In the genomic region with DNA sequence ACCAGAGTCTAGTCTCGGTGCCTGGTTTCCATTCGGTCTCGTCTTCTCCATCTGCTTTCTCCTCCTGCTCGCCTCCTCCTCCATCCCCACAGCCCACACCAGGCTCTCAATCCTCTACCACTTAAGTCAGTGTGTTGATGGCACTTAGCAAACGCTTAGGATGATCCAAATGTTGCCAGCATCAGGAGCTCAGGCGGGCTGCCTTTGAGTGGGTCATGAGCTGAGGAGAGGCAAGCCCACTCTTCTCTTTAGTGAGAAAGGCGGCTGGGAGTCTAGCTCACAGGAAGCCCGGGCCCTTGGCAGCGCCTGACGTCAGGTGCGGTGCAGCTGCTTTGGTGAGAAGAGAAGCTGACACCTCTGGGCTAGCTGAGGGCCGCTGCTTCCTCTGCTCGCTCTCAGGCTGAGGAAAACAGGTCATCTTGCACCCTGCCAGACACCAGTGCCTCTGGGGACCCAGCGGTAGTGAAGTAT, we compare ENCODE assay signal across 9 mouse cellular contexts. TPM values are rescaled to one million over a fixed set of nuclear protein-coding genes. Genes with fewer than 3 reads are reported as not detected.
DNase-seq lines count a peak whose midpoint lies in the region; ATAC-seq and TF ChIP-seq lines count a peak whose summit lies in the region.
"Had no signal": no experiment of that assay in that cellular context is flagged by ENCODE, and none has a peak within 500 bp of the region (broad histone marks: within the 10 kb centered on the region; RNA-seq: fewer than 3 reads in every experiment).

No protein-coding gene starts in this region.

- no peaks in the 10 kb centered on the region for H3K36me3 ChIP-seq in heart, embryonic 13.5 days
- H3K36me3 ChIP-seq in E14TG2a.4 (ENCODE audit: insufficient read depth, low read length), result no peaks in the 10 kb centered on the region
- H3K36me3 ChIP-seq in spleen, adult 2 months (ENCODE audit: control insufficient read depth, insufficient read depth, low read length), result no peaks in the 10 kb centered on the region
- no peaks in the 10 kb centered on the region for H3K36me3 ChIP-seq in midbrain, embryonic 14.5 days (ENCODE audit: control insufficient read depth, insufficient read depth, low read length)
- H3K36me3 ChIP-seq: limb, embryonic 12.5 days had no signal

- no peak for DNase-seq in heart, adult 8-10 months (ENCODE audit: low spot score)
- peak; percentile 64 for DNase-seq in layer of hippocampus, adult 9-11 months
- peak; percentile 70 to 73 for DNase-seq in spleen, adult 2 months (ENCODE audit: low read depth in 1 of 2, low spot score in 2 of 2)
- no peak for DNase-seq in midbrain, embryonic 14.5 days
- DNase-seq in cerebellum, postnatal 14 days, result no peak
- no peak for DNase-seq in urinary bladder, adult 2 months (ENCODE audit: low spot score)

- 44% methylated on average over 14 of the region's 14 CpGs for WGBS in heart, embryonic 13.5 days
- WGBS in spleen, adult 2 months, result 22% methylated on average over 14 of the region's 14 CpGs
- WGBS in midbrain, embryonic 14.5 days, result 86% methylated on average over 14 of the region's 14 CpGs

- H3K4me1 ChIP-seq in heart, embryonic 13.5 days, result peaks cover 16% of the 10 kb centered on the region
- H3K4me1 ChIP-seq in E14TG2a.4 (replicated peaks; ENCODE audit: low read depth, low read length), result peaks cover 70% of the 10 kb centered on the region
- H3K4me1 ChIP-seq in spleen, adult 2 months (ENCODE audit: control insufficient read depth, insufficient read depth, insufficient read length), result peaks cover 47% of the 10 kb centered on the region
- H3K4me1 ChIP-seq in midbrain, embryonic 14.5 days (ENCODE audit: control insufficient read depth, insufficient read depth, low read length), result no peaks in the 10 kb centered on the region

- TF ChIP-seq CTCF in E14TG2a.4 (conservative IDR thresholded peaks at IDR 0.05; ENCODE audit: low read length), result no peak
- no peak for TF ChIP-seq CTCF in spleen, adult 2 months (IDR thresholded peaks at IDR 0.05; ENCODE audit: extremely low read depth, insufficient read depth, insufficient read length, insufficient replicate concordance)

- no peak overlapping the region for H3K27ac ChIP-seq in heart, embryonic 13.5 days (replicated peaks)
- peak overlapping the region; percentile 93 for H3K27ac ChIP-seq in spleen, adult 2 months (ENCODE audit: insufficient read depth, low read length)
- no peak overlapping the region for H3K27ac ChIP-seq in midbrain, embryonic 14.5 days (replicated peaks; ENCODE audit: low read depth, low read length)
- H3K27ac ChIP-seq: limb, embryonic 12.5 days had no signal

- peak; percentile 11; the same call in 1 of the 2 replicates for TF ChIP-seq POLR2A in spleen, adult 2 months (IDR thresholded peaks at IDR 0.05; ENCODE audit: low read depth, low read length)

- ATAC-seq in heart, embryonic 13.5 days (ENCODE audit: extremely low read depth, insufficient number of reproducible peaks, low FRiP score, low TSS enrichment), result no peak
- ATAC-seq in midbrain, embryonic 14.5 days (ENCODE audit: low FRiP score, low TSS enrichment), result no peak

- H3K9me3 ChIP-seq in heart, embryonic 13.5 days, result no peaks in the 10 kb centered on the region
- H3K9me3 ChIP-seq in E14TG2a.4 (ENCODE audit: low read length), result no peaks in the 10 kb centered on the region
- no peaks in the 10 kb centered on the region for H3K9me3 ChIP-seq in midbrain, embryonic 14.5 days (ENCODE audit: control insufficient read depth, low read length)
- H3K9me3 ChIP-seq: limb, embryonic 12.5 days had no signal

- no peak overlapping the region for H3K9ac ChIP-seq in heart, embryonic 13.5 days
- no peak overlapping the region for H3K9ac ChIP-seq in midbrain, embryonic 14.5 days (replicated peaks; ENCODE audit: low read length)
- H3K9ac ChIP-seq: limb, embryonic 12.5 days had no signal

- H3K4me3 ChIP-seq in heart, embryonic 13.5 days, result no peak overlapping the region
- peak overlapping the region; percentile 45 for H3K4me3 ChIP-seq in E14TG2a.4 (replicated peaks; ENCODE audit: low read length)
- peak overlapping the region; percentile 40 for H3K4me3 ChIP-seq in spleen, adult 2 months (ENCODE audit: extremely low read depth, insufficient read depth, insufficient read length)
- H3K4me3 ChIP-seq in midbrain, embryonic 14.5 days (replicated peaks; ENCODE audit: low read depth, low read length), result no peak overlapping the region
- H3K4me3 ChIP-seq: limb, embryonic 12.5 days had no signal

- no peaks in the 10 kb centered on the region for H3K27me3 ChIP-seq in heart, embryonic 13.5 days (replicated peaks)
- H3K27me3 ChIP-seq in E14TG2a.4 (ENCODE audit: insufficient read depth, low read length), result no peaks in the 10 kb centered on the region
- no peaks in the 10 kb centered on the region for H3K27me3 ChIP-seq in spleen, adult 2 months (ENCODE audit: control insufficient read depth, insufficient read depth, low read length)
- H3K27me3 ChIP-seq in midbrain, embryonic 14.5 days (ENCODE audit: control insufficient read depth, insufficient read depth, low read length), result no peaks in the 10 kb centered on the region
- H3K27me3 ChIP-seq: limb, embryonic 12.5 days had no signal

- peak overlapping the region; percentile 5; the same call in 1 of the 2 replicates for H3K4me2 ChIP-seq in heart, embryonic 13.5 days
- H3K4me2 ChIP-seq in midbrain, embryonic 14.5 days (ENCODE audit: low read length), result no peak overlapping the region
- H3K4me2 ChIP-seq: limb, embryonic 12.5 days had no signal

RNA-seq across cellular contexts. Expression of gene Slc20a1, which starts 15.0 kb away (rescaled TPM):
- 24.9 and 29.9 TPM in 2 replicates for polyA plus RNA-seq in heart, embryonic 13.5 days (2015; fragmentation: Nextera tagmentation; extraction: Ambion mirVana)
- 10 to 100 TPM in 2 of 4 experiments, 1 to 10 TPM in 2; 7.6 to 13.2 (median 10.0) TPM for total RNA-seq in heart, adult 8-10 months (2022)
- 29.9 and 34.8 TPM in 2 replicates for polyA plus RNA-seq in spleen, adult 2 months (2012; rRNA removed)
- polyA plus RNA-seq in midbrain, embryonic 14.5 days (2014; fragmentation: Nextera tagmentation; extraction: Ambion mirVana), result 42.0 and 59.0 TPM in 2 replicates
- 26.0 and 34.4 TPM in 2 replicates for polyA plus RNA-seq in urinary bladder, adult 2 months (2012; rRNA removed)

RNA-seq across cellular contexts. Expression of gene Chchd5, which starts 54.1 kb away (rescaled TPM):
- 16.6 and 18.3 TPM in 2 replicates for polyA plus RNA-seq in heart, embryonic 13.5 days (2015; fragmentation: Nextera tagmentation; extraction: Ambion mirVana)
- 10 to 100 TPM; 10.4 to 15.9 (median 11.9) TPM for total RNA-seq in heart, adult 8-10 months (2022)
- 17.8 and 20.4 TPM in 2 replicates for polyA plus RNA-seq in spleen, adult 2 months (2012; rRNA removed)
- 24.4 and 25.0 TPM in 2 replicates for polyA plus RNA-seq in midbrain, embryonic 14.5 days (2014; fragmentation: Nextera tagmentation; extraction: Ambion mirVana)
- polyA plus RNA-seq in urinary bladder, adult 2 months (2012; rRNA removed), result 19.4 and 19.5 TPM in 2 replicates

Comparison
In these comparisons a context has a peak if more than half of its experiments do, and no peak if none do; other contexts are left out.
1. H3K4me3 ChIP-seq: peak in E14TG2a.4 (single experiment) and spleen, adult 2 months (single experiment); none in heart, embryonic 13.5 days (single experiment) and midbrain, embryonic 14.5 days (single experiment).
2. DNase-seq: peak in layer of hippocampus, adult 9-11 months (single experiment) and spleen, adult 2 months (2 of 2); none in heart, adult 8-10 months (single experiment), midbrain, embryonic 14.5 days (single experiment), cerebellum, postnatal 14 days (0 of 2) and urinary bladder, adult 2 months (single experiment).